Mouse (Mus musculus) gastrocnemius, adult 18-20 months (tissue): Measurements from ENCODE around the gene Thap3. TPM values are rescaled to one million over a fixed set of nuclear protein-coding genes. Genes with fewer than 3 reads are reported as not detected.
A peak's percentile ranks its signal among the peaks of the same experiment; 100 is the strongest.
"Not testable (repeated sequence)": the region's sequence is repeated elsewhere in the genome, so short reads cannot be mapped to it uniquely, and the experiment has no call there.

Source experiments
- DNase-seq: peaks from one replicate; pipeline ENCODE4 v3.0.0; 2021; ENCODE audit warnings: low spot score
- long read RNA-seq, 2 experiments: library from polyadenylated mRNA; stranded (forward); transcript quantifications; one replicate each; pipeline ENCODE4 v2.0.0; 2021
- total RNA-seq, 2 experiments: library from RNA; stranded (reverse); gene quantifications; 2 replicates each; pipeline ENCODE4 v1.2.3; 2021

Thap3 gene
- total RNA-seq, result 10 to 100 TPM; 30.0 to 33.3 TPM
- long read RNA-seq, experiment 1, transcript Thap3-201 (4 exons, 1,124 nt), result major isoform, 22 of 53 reads
- long read RNA-seq, experiment 1, partial matches to known transcripts, result 26 of 53 reads
- long read RNA-seq, experiment 1, other reads (novel, unspliced or antisense), result 4 of 53 reads
- long read RNA-seq, experiment 2, transcript Thap3-201 (4 exons, 1,124 nt), result major isoform, 14 of 37 reads
- long read RNA-seq, experiment 2, partial matches to known transcripts, result 22 of 37 reads
- long read RNA-seq, experiment 2, other reads (novel, unspliced or antisense), result 1 of 37 reads

DNA sequence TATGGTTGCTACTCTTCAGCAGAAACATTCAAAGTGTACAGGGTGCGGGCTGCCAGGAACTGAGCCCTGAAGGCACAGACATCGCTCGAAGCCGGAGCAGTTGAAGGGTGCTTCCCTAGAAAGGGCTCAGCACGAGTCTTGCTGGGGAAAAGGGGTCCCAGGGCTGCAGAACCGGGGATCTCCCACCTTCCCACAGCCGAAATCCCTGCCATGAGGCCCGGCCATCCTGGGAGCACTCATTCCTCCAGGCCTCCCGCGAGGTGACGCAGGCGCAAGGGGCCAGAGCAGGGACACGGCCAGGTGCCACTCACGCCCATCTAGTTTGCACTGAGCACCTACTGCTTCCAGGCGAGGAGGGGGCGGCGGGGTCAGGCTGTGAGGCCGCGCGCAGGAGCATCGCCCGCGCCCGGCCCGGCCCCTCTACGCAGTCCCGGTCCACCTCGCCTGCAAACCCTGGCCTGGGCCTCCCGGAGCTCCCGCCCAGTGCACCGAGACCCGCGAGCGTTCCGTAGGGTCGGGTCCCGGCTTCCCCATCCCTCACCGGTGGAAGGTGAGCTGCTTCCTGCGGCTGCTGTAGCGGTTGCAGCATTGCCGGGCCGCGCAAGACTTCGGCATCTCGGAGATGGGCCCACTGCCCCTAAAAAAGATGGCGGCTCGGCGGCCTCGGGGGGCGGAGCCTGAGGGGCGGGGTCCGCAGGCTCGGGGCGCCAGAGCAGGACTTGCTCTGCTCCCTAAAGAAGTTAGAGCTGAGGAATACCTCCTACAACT is at the start of gene Thap3:
Thap3 (minus strand) TSS at position 656 of the 768 bp plus-strand sequence.
- DNase-seq, result peak; percentile 84

DNA sequence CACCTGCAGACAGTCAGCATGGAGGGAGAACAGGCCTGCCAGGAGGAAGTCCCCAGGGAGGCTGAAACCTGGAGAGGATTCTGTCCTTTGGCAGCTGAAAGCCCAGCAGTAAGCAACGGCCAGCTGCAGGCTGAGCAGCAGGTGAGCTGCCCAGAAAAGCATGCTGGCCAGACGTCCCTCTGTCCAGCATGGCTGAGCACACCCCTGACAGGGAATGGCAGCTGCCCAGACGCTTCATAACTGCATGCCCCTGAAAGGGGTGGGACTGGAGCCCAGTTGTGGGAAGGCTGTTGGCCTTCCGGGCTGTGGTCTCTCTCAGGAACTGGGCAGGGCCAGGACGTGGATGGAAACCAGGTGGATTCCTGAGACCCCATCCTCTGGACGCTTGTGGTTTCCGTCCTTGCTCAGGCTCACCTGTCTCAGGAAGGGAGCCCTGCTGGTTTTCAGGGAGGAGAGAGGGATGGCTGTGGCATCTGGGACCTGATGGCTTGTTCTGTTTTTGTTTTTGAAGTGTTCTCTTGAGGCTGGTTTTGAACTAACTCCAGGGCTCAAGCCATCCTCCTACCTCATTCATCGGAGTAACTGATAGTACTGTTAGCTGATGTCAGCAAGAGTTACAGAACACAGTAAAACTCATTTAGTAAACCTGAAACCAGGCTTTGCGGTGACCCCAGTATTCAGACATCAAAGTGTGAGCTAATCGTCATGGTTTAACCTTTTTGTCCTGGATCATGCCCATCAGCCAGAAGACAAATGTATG is 49.6 kb upstream of the Thap3 start, which contains the start of gene Tas1r1:
Tas1r1 (minus strand) TSS at position 344 of the 760 bp plus-strand sequence.
- peak; percentile 53 for DNase-seq

DNA sequence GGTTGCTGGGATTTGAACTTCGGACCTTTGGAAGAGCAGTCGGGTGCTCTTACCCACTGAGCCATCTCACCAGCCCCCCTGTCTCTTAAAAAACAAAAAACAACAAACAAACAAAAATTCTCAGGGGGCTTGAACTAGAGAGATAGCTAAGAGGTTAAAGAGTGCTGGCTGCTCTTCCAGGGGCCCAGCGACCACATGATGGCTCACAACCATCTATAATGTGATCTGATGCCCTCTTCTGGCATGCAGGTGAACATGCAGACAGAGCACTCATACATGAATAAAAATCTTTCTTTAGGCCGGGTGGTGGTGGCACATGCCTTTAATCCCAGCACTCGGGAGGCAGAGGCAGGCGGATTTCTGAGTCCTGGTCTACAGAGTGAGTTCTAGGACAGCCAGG is 47.7 kb upstream of the Thap3 start:
- not testable (repeated sequence) for DNase-seq

DNA sequence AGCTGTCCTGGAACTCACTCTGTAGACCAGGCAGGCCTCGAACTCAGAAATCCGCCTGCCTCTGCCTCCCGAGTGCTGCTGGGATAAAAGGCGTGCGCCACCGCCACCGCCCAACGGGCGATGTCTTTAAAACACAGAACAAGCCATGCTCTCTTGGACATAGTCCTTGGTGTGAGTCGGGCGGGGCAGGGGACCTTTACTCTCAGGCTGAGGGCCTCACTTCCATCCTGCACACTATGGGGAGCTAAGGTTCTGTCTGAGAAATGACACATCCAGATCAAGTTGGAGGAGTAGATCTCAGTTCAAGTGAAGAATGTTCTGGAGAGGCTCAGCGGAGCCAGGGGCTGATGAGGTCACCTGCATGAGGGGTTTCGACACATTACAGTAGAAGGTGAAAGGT is 44.1 kb upstream of the Thap3 start:
- DNase-seq, result no peak

DNA sequence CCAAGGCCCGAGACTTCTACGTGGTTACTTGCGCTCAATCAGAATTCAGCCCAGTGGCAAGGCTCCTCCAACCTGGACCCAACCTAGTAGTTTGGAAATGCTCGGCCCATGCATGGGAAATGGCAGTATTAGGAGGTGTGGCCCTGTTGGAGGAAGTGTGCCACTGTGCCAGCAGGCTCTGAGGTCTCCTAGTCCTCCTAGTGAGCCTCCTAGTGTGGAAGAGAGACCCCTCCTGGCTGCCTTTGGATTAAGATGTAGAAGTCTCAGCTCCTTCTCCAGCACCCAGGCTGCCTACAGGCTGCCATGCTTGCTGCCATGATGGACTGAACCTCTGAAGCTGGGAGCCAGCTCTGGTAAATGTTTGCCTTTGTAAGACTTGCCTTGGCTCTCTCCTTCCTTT is 41.2 kb upstream of the Thap3 start:
- DNase-seq, result no peak

DNA sequence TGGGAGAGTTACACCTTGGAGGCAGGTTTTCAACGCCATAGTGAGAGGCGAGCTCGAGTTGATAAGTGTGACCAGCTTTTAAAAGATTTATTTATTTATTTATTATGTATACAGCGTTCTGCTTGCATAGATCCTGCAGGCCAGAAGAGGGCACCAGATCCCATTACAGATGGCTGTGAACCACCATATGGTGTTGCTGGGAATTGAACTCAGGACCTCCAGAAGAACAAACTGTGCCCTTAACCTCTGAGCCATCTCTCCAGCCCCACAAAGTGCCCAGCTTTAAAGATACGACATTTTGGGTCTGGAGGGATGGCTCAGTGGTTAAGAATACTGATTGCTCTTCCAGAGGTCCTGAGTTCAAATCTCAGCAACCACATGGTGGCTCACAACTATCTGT is 40.3 kb upstream of the Thap3 start:
- DNase-seq, result no peak

DNA sequence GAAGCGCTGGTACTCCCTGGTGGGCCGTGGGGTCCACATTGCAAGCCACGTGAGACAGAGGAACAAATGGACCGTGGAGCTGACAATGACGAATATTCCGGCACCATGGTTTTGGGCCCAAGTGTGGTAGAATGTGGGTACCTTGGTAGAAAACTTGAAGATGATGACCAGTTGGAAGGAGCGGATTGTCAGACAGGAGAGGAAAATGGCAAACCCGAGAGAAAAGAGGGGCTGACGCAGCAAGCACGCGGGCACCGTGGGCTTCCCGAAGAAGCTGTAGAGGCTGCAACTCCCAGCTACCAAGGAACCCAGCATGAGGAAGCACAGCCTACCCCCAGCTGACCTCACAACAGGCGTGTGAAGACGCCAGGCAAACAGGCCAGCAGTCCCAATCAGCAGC is 39.7 kb upstream of the Thap3 start:
- DNase-seq, result no peak

DNA sequence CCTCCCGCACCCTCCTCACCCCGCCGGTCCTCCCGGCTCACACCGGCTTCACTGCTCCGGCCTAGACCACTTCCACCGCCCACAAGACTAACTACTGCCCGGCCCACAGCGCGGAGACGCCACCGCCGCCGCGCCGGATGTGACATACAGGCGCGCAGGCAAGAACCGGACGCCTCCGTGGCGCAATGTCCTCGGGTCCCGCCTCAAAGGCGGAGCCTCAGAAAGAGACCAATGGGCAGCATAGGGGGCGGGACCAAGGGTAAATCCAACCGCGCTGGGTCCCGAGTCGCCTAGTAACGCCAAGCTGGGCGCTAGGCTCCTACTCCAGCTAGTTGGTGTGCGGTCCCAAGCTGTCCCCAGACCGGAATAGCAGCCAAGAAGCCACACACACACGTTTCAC is 38.7 kb upstream of the Thap3 start, which contains the start of gene Zbtb48:
Zbtb48 (minus strand) TSS at position 148 of the 400 bp plus-strand sequence.
- DNase-seq, result peak; percentile 97

DNA sequence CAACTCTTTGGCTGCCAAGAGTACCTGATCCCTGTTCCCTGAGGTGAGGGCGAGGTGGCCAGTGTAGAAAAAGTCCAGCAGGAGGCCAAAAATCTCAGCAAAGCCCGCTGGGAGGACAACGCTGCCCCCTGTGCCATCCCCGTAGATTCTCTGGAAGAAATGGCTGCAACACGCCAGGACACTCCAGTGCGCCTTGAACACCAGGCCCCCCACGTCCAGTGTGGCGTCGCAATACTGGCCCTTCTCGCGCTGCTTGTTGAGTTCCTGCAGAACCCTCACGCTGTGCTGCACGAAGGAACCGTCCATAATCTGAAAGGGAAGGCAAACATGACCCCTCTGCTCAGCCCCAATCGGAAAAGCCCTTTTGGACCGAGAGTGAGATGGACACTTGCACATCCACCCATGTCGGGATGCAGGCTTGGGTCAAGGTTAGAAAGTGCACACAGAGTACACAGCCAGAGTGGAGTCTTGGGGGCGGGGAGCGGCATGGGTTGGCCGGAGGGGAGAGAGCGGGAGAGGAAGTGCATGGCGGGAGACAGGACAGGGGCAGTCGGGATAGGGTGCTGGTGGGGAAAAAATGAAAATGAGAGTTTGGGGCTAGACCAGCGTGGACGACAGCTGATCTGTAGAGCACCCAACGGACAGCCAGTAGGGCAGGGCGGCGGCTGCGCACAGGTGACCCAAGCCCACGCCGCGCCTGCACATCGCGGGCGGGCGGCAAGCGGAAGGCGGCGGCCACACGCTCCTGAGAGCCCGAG is 38.1 kb upstream of the Thap3 start:
- DNase-seq, result no peak

DNA sequence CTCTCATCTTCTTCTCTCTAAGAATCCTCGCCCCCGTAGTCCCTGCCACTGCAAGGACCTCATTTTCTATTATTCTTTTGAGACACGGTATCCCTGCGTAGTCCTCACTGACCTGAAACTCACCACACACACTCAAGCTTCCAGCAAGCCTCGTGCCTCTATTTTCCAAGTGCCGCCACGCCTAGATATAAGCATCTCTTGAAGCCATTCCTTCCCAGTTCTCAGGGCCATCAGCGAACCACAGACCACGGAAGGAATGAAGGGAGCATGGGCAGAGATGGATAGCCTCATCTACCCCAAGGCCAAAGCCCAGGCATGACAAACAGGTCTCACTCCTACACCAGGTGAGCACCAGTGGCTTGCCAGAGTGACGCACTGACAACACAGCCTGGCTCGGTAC is 35.7 kb upstream of the Thap3 start:
- no peak for DNase-seq

DNA sequence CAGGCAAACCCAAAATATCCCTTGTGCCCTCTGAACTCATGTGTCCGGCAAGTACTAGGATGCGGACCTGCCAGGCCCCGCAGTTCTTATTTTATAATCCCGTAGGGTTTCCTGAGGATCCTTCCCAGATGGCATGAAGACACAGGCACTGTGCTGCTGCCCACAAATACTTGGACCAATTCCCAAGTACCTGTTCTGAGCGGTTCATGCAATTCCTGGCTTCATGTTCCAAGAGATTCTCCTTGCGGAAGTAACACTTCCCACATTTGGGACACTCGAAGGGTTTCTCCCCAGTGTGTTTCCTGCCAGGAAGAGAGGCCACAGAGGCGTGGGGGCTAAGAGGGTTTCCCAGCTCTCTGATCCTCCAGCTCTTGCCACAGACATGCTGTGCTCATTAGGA is 33.7 kb upstream of the Thap3 start:
- DNase-seq, result no peak

DNA sequence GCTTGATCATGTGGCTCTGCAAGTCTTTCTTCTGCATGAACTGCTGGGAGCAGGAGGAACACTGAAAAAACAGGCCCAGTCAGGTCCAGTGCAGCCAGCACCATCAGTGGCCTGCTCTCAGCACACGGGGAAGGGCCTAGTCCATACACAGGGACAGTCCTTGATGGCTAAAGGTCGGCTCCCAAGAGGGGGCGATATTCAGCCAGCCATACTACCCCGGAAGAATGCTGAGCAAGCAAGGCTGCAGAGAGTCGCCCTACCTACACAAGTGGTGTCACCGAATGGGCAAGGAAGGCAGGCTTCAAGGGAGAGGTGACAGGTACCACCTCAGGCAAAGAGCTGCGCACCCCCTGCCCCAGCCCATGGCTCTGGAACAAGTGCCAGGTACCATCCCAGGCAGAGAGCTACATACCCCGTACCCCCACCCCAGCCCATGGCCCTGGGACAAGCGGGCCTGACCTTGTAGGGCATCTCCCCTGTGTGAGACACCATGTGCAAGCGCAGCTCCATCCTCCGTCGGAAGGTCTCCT is 32.8 kb upstream of the Thap3 start:
- DNase-seq, result no peak

DNA sequence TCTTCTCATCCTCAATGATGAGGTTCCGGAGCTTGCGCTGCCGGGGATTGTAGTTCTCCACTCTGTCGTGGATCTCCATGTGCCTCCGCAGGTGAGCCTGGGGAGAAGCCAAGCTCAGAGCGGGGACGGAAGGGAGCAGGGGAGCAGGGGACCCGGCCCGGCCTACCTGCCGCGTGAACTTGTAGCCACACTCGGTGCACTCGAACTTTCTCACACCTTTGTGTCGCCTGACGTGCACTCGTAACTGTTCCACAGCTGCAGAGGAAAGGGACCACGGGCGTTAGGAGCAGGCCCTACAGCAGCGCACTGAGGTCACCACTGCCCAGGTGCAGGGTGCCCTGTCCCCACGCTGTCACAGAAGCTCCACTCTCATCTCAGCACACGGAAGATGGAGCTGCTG is 31.2 kb upstream of the Thap3 start:
- no peak for DNase-seq

DNA sequence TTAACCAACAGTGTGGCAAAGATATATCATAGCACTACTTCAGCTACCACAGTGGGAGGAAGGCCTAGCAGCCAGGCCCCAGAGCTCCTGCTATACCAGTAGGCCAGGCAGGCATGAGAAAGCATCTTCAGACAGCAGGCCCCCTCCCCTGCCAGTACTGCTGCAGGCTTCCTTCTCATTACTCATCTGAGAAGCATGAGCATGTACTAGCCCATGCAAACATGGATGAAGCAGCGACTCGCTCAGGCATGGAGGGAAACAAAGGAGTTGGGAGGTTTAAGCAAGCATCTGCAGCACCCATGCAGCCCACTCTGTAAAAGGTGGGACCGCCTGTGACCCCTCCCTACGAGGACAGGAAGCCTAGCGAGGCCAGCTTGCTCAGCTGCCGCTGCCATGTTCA is 30.3 kb upstream of the Thap3 start:
- DNase-seq, result no peak

DNA sequence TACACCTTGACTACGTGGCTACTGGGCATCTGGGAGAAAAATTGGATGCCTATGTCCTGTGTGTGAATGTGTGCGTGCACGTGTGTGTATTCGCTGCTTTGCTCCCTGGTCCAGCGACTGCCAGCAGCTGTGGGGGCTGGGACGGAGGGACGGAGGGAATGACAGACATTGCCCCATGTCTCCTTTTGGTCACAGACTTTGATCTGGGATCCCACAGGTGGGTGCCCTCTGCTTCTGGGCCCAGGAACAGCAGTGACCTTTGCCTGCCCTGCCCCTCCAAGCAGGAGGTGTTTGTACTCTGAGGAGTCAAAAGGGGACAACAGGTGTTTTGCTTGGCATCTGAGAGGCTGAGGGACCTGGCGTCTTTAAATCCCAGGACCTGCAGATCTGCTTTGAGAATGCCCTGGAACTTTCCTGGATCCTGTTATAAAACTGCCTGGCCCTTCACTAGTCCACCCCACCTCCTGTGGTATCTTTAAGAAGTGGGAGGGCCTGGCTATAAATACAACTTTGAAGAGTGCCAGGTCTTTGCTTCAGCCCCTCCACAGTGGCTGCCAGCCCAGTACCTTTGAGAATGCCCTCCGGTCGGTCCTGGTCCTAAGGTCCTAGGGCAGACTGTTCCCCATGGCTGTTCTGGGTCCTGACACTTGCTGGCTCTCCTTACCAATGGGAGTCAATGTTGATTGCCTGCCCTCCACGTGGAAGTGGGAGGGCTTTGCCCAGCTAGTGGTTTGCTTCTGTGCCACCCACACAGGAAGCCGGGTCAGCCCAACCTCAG is 24.4 kb upstream of the Thap3 start:
- peak; percentile 74 for DNase-seq

DNA sequence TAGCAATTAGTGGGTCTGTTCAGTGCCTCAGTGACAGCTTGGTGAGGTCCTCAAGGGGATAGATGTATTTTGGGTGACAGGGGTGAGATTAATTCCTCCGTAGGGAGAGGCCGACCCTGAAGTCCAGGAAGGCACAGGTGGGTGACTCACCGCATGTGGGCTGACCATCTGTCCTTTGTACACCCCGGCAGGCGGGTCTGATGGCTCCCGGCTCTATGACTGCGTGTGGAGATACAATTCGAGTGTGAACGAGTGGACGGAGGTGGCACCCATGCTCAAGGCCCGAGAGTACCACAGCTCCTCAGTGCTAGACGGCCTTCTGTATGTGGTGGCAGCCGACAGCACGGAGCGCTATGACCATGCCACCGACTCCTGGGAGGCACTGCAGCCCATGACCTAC is 23.3 kb upstream of the Thap3 start:
- DNase-seq, result no peak

DNA sequence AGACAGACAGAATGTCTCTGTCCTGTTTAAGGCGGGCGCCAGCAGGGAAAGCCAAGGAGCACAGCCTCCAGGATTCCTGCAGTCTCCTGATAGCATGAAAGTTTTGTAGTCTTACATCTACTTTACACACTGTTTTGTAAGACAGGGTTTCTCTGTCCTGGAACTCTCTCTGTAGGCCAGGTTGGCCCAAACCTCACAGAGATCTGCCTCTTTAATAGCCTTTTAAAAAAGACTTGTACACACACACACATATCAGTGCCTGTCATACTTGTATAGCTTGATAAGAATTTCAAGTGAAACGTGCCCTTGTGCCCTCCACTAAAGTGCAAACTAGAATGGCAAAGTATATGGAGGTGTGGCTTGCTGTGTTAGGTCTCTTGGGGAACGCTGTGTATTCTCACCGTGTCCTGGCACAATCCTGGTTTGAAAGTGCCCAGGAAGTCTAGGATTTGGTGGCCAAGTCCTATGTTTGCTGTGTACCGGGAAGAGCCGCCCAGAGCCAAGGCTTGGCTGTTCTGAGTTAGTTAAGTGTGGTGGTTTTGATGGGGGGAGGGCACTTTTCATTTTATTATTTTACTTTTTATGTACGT is 22.5 kb upstream of the Thap3 start:
- no peak for DNase-seq

DNA sequence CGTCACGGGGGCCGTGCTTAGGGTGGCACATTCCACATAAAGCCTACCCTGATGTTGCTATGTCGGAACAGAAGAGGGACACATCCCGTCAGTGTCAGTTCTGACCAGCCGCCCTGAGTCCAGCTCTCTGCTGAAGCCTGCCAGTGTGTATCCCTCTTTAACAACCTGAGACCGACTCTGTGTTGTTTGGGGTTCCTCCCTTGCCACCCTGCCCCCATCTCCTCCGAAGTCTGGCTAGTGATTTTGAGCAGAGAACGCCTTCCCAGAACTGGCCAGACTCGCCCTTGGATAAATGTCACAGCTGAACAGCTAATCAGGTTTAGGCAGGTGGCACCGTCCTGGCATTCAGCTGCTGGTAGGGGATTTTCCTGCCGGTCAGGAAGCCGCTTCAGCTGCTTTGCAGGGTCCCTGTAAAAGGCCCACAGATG is 21.9 kb upstream of the Thap3 start:
- DNase-seq, result peak; percentile 52

DNA sequence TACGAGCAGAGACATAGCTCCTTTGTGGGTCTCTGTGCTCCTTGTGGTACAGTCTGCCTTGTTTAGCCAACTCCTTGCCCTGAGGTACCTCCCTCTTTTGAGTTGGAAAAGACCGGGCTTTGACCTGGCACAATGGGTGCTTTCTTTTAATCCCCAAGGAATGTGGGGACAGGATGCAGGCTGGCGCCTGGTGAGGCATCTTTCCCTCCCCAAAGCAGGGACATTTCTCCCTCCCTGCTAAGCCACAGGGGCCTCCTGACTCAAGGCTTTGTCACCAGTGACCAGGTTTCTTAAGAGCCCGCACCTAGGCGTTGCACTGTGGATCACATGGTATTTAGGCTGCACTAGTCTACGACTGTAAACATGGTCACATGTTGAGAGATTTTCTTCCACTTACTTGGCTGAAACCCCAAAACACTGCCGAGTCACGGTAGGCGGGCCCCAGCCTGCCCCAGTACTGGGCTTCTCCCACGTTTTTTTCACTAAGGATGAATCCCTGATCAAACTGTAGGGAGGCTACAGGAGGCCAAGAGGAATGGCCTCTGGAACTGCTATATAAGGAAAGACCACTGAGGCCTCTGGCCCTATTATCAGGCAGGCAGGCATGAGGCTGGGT is 21.4 kb upstream of the Thap3 start:
- DNase-seq, result peak; percentile 76
